Mouse (Mus musculus): ENCODE results near the gene Hivep3. TPM values are rescaled to one million over a fixed set of nuclear protein-coding genes. Genes with fewer than 3 reads are reported as not detected.

The Hivep3 gene
- polyA plus RNA-seq, 1 experiment from 2014 or later: 8.2 TPM

GRCm38 (mm10) chr4:119789495-119790148, 56.0 kb downstream of the Hivep3 start:
- Histone ChIP-seq H3K9me3 (ENCODE audit: control insufficient read depth, low read length) (no peaks in the 10 kb centered on the region), H3K9ac (ENCODE audit: low read depth, low read length) (no peak overlapping the region), H3K27me3 (replicated peaks; ENCODE audit: control insufficient read depth, insufficient read depth, low read length) (no peaks in the 10 kb centered on the region; the same call in 1 of the 2 replicates), H3K27ac (replicated peaks; ENCODE audit: low read depth, low read length) (no peak overlapping the region), H3K4me2 (ENCODE audit: low read depth, low read length) (no peak overlapping the region), H3K36me3 (ENCODE audit: control insufficient read depth, insufficient read depth, low read length) (no peaks in the 10 kb centered on the region), H3K4me3 (ENCODE audit: low read depth, low read length) (no peak overlapping the region), H3K4me1 (ENCODE audit: control insufficient read depth, insufficient read depth, low read length) (no peaks in the 10 kb centered on the region)
- DNase-seq (ENCODE audit: low spot score) (no peak), ATAC-seq (ENCODE audit: low read depth) (no peak)
- WGBS: 80% methylated on average over 9 of the region's 9 CpGs

- no peak for ATAC-seq (ENCODE audit: low read depth)
- Histone ChIP-seq H3K4me3 (ENCODE audit: low read depth, low read length) (no peak overlapping the region), H3K9me3 (ENCODE audit: control insufficient read depth, low read length) (0 out of 2 replicates have a peak, but pooled peaks cover 3% of the 10 kb centered on the region), H3K4me1 (ENCODE audit: control insufficient read depth, insufficient read depth, low read length) (no peaks in the 10 kb centered on the region), H3K27me3 (replicated peaks; ENCODE audit: control insufficient read depth, insufficient read depth, low read length) (no peaks in the 10 kb centered on the region), H3K4me2 (ENCODE audit: low read depth, low read length) (no peak overlapping the region), H3K9ac (ENCODE audit: low read depth, low read length) (no peak overlapping the region), H3K36me3 (ENCODE audit: control insufficient read depth, insufficient read depth, low read length) (no peaks in the 10 kb centered on the region), H3K27ac (replicated peaks; ENCODE audit: low read depth, low read length) (no peak overlapping the region)
- no peak for DNase-seq (ENCODE audit: low spot score)
- 70% methylated on average over 3 of the region's 3 CpGs for WGBS
Observed at GRCm38 (mm10) chr4:119798891-119799290, 65.3 kb downstream of the Hivep3 start.

GRCm38 (mm10) chr4:119806556-119806955, 73.0 kb downstream of the Hivep3 start:
- Histone ChIP-seq H3K27ac (replicated peaks; ENCODE audit: low read depth, low read length) (no peak overlapping the region), H3K9me3 (ENCODE audit: control insufficient read depth, low read length) (0 out of 2 replicates have a peak, but pooled peaks cover 3% of the 10 kb centered on the region), H3K9ac (ENCODE audit: low read depth, low read length) (no peak overlapping the region), H3K4me3 (ENCODE audit: low read depth, low read length) (no peak overlapping the region), H3K36me3 (ENCODE audit: control insufficient read depth, insufficient read depth, low read length) (no peaks in the 10 kb centered on the region), H3K4me1 (ENCODE audit: control insufficient read depth, insufficient read depth, low read length) (no peaks in the 10 kb centered on the region), H3K4me2 (ENCODE audit: low read depth, low read length) (no peak overlapping the region), H3K27me3 (replicated peaks; ENCODE audit: control insufficient read depth, insufficient read depth, low read length) (no peaks in the 10 kb centered on the region)
- no peak for ATAC-seq (ENCODE audit: low read depth)
- no peak for DNase-seq (ENCODE audit: low spot score)
- 84% methylated on average over 2 of the region's 2 CpGs for WGBS

GRCm38 (mm10) chr4:119807359-119807758, 73.8 kb downstream of the Hivep3 start:
- no peak for ATAC-seq (ENCODE audit: low read depth)
- WGBS: 69% methylated on average over 2 of the region's 2 CpGs
- H3K9me3 ChIP-seq (ENCODE audit: control insufficient read depth, low read length): 0 out of 2 replicates have a peak, but pooled peaks cover 3% of the 10 kb centered on the region

GRCm38 (mm10) chr4:119809245-119809644, 75.7 kb downstream of the Hivep3 start:
- Histone ChIP-seq H3K27ac (replicated peaks; ENCODE audit: low read depth, low read length) (no peak overlapping the region), H3K27me3 (replicated peaks; ENCODE audit: control insufficient read depth, insufficient read depth, low read length) (peaks cover 12% of the 10 kb centered on the region), H3K9me3 (ENCODE audit: control insufficient read depth, low read length) (no peaks in the 10 kb centered on the region), H3K36me3 (ENCODE audit: control insufficient read depth, insufficient read depth, low read length) (no peaks in the 10 kb centered on the region), H3K9ac (ENCODE audit: low read depth, low read length) (no peak overlapping the region), H3K4me2 (ENCODE audit: low read depth, low read length) (no peak overlapping the region), H3K4me1 (ENCODE audit: control insufficient read depth, insufficient read depth, low read length) (no peaks in the 10 kb centered on the region; the same call in 1 of the 2 replicates), H3K4me3 (ENCODE audit: low read depth, low read length) (no peak overlapping the region)
- WGBS: 34% methylated on average over 5 of the region's 5 CpGs
- ATAC-seq (ENCODE audit: low read depth) (no peak), DNase-seq (ENCODE audit: low spot score) (peak; percentile 68)

More at GRCm38 (mm10) chr4:119807359-119807758, 73.8 kb downstream of the Hivep3 start:
- Histone ChIP-seq H3K4me3 (ENCODE audit: low read depth, low read length) (no peak overlapping the region), H3K27ac (replicated peaks; ENCODE audit: low read depth, low read length) (no peak overlapping the region), H3K27me3 (replicated peaks; ENCODE audit: control insufficient read depth, insufficient read depth, low read length) (no peaks in the 10 kb centered on the region), H3K9ac (ENCODE audit: low read depth, low read length) (no peak overlapping the region), H3K36me3 (ENCODE audit: control insufficient read depth, insufficient read depth, low read length) (no peaks in the 10 kb centered on the region), H3K4me1 (ENCODE audit: control insufficient read depth, insufficient read depth, low read length) (no peaks in the 10 kb centered on the region), H3K4me2 (ENCODE audit: low read depth, low read length) (no peak overlapping the region)
- no peak for DNase-seq (ENCODE audit: low spot score)

GRCm38 (mm10) chr4:119812775-119813174, 79.2 kb downstream of the Hivep3 start:
- H3K36me3 ChIP-seq (ENCODE audit: control insufficient read depth, insufficient read depth, low read length): no peaks in the 10 kb centered on the region
- H3K27ac ChIP-seq (replicated peaks; ENCODE audit: low read depth, low read length): no peak overlapping the region
- no peaks in the 10 kb centered on the region for H3K9me3 ChIP-seq (ENCODE audit: control insufficient read depth, low read length)
- no peak overlapping the region for H3K4me3 ChIP-seq (ENCODE audit: low read depth, low read length)
- no peak for DNase-seq (ENCODE audit: low spot score)
- no peak overlapping the region for H3K4me2 ChIP-seq (ENCODE audit: low read depth, low read length)
- no peak overlapping the region for H3K9ac ChIP-seq (ENCODE audit: low read depth, low read length)
- H3K27me3 ChIP-seq (replicated peaks; ENCODE audit: control insufficient read depth, insufficient read depth, low read length): peaks cover 26% of the 10 kb centered on the region
- H3K4me1 ChIP-seq (ENCODE audit: control insufficient read depth, insufficient read depth, low read length): peaks cover 6% of the 10 kb centered on the region; the same call in 1 of the 2 replicates
- WGBS: 7% methylated on average over 2 of the region's 2 CpGs
- no peak for ATAC-seq (ENCODE audit: low read depth)

GRCm38 (mm10) chr4:119813500-119814184, 80.1 kb downstream of the Hivep3 start:
- Histone ChIP-seq H3K27me3 (replicated peaks; ENCODE audit: control insufficient read depth, insufficient read depth, low read length) (peaks cover 26% of the 10 kb centered on the region), H3K27ac (replicated peaks; ENCODE audit: low read depth, low read length) (no peak overlapping the region), H3K9ac (ENCODE audit: low read depth, low read length) (no peak overlapping the region), H3K4me2 (ENCODE audit: low read depth, low read length) (no peak overlapping the region), H3K4me1 (ENCODE audit: control insufficient read depth, insufficient read depth, low read length) (peaks cover 6% of the 10 kb centered on the region; the same call in 1 of the 2 replicates), H3K36me3 (ENCODE audit: control insufficient read depth, insufficient read depth, low read length) (no peaks in the 10 kb centered on the region), H3K4me3 (ENCODE audit: low read depth, low read length) (peak overlapping the region; percentile 45; the same call in 1 of the 2 replicates), H3K9me3 (ENCODE audit: control insufficient read depth, low read length) (no peaks in the 10 kb centered on the region)
- WGBS: 27% methylated on average over 4 of the region's 12 CpGs
- DNase-seq (ENCODE audit: low spot score): no peak
- ATAC-seq (ENCODE audit: low read depth): no peak

- peak overlapping the region; percentile 39 for H3K9ac ChIP-seq (ENCODE audit: low read depth, low read length)
- peak; percentile 51 for DNase-seq (ENCODE audit: low spot score)
- peaks cover 26% of the 10 kb centered on the region for H3K27me3 ChIP-seq (replicated peaks; ENCODE audit: control insufficient read depth, insufficient read depth, low read length)
- 3% methylated on average over 41 of the region's 47 CpGs for WGBS
- H3K4me2 ChIP-seq (ENCODE audit: low read depth, low read length): peak overlapping the region; percentile 70
- no peaks in the 10 kb centered on the region for H3K9me3 ChIP-seq (ENCODE audit: control insufficient read depth, low read length)
- no peak overlapping the region for H3K27ac ChIP-seq (replicated peaks; ENCODE audit: low read depth, low read length)
- H3K4me3 ChIP-seq (ENCODE audit: low read depth, low read length): peak overlapping the region; percentile 45
- peaks cover 6% of the 10 kb centered on the region; the same call in 1 of the 2 replicates for H3K4me1 ChIP-seq (ENCODE audit: control insufficient read depth, insufficient read depth, low read length)
- H3K36me3 ChIP-seq (ENCODE audit: control insufficient read depth, insufficient read depth, low read length): no peaks in the 10 kb centered on the region
- 0 out of 2 replicates have a peak, but pooled peaks have one; percentile 24 for ATAC-seq (ENCODE audit: low read depth)
Observed at GRCm38 (mm10) chr4:119814185-119815132, 80.9 kb downstream of the Hivep3 start.
